Mouse (Mus musculus): ENCODE measurements around the gene Tekt5.

The Tekt5 gene

DNA sequence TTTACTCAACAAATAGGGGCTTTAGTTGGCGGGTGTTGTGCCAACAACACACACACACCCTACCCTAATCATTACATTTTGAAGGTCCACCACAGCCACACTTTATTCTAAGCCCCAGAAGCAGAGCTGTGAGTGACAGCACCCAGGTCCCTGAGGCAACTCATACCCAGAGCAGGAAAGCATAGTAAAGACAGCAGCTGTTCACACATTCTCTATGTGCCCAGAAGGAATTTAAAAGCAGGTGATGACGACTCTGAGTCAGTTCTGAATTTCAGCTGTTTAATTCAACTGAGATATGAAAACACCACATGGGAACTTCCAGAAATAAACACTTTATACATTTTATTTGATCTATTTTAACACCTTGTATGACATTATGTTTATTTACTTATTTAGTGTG lies 15.8 kb downstream of the Tekt5 start:
- DNase-seq (ENCODE audit: low read depth, low spot score), result no peak

GRCm38 (mm10) chr16:10377286-10377685 lies 18.0 kb downstream of the Tekt5 start:
- no peak for DNase-seq (ENCODE audit: low read depth, low spot score)

DNA sequence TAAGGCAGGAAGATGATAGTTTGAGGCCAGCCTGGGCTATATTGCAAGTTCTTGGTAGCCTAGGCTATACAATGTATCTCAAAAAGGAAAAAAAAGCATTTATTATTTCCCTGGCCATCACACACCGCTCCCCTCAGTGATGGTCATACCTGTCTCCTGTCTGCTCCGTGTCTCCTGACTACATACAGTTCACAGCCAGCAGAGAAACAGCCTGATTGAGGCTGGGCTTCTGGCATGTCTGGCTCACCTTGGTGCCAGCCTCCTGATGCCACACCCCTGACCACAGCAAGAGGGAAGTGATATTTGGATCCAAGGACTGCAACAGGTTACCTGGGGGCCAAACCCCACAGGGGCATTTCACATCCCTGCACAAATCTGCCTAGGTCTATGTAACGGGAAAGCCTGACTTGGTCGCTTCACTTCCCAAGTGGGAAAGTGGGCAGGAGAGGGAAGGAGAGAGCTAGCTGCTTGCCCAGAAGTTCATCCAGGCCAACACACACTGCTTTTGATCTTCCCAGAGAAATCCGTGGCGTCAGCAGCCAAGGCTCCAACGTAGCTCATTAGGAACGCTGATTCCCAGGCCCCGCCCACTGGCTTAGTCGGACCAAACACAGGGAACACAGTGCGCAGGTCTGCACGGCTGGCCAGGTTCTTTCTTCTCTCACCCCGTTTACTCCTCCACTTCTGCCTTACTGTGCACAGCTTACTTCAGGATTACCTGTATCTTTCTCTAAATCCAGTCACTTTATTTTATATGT lies 20.9 kb downstream of the Tekt5 start:
- DNase-seq (ENCODE audit: low read depth, low spot score), result no peak

DNA sequence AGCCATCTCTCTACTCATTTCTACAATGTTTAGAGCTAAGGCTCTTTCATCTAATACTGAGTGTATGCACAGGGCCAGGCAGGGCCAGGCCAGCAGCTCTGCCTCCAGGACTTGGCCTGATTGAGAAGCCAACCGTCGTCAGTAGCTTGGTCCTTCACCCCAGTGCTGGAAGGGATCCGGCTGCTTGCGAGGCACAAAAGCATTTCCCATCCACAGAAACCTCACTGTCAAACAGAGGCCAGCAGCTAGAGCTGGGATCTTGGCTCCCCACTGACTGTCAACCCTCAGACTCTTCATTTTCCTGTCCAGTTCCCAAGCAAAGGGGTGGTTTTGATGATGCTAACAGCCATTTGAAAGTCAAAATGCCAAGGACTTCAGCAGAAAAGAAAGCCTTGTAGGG lies 22.9 kb downstream of the Tekt5 start:
- DNase-seq (ENCODE audit: low read depth, low spot score), result no peak

GRCm38 (mm10) chr16:10369996-10370395 lies 25.3 kb downstream of the Tekt5 start:
- DNase-seq (ENCODE audit: low read depth, low spot score), result no peak

- no peak for DNase-seq (ENCODE audit: low read depth, low spot score)
Measured at GRCm38 (mm10) chr16:10369468-10369934, 25.8 kb downstream of the Tekt5 start.

DNA sequence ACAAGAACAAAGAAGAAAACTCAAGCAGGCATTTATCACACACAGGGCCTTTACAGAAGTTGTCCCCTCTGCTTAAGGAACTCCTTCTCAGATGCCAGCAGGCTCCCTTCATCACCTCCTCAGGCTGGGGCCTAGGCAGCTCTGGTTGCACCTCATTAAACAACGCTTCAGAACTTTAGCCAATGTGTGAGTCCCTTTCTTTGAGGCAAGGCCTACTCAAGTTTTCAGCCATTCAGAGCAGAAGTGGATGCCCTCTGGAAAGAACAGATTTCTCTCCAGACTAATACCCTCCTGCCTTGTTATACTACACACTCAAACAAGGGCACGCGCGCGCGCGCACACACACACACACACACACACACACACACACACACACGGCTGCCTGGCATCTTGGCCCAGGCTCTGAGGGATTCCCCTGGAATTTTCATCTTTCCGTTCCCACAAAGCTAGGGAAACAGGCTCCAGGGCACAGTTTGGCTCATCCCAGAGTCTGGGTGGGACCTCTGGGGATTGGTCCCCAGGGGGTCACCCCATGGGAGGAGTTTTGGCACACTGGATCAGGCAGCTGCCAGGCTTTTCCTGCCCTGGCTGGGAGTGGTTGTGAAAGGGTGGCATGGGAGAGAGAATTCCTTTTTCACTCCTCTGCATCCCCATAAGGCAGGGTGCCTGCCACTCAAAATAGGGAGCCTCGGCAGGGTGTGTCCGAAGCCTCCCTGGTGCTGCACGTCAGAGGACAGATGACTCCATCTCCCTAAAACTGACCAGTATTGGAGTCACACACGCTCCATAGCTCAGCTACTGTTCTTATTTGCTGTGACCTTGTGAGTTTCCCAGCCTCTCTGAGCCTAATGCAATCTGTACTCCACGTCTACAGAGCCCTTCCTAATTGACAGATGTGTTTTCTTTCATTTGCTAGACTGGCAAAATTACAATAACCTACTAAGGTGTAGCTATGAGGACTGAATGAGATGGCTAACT lies 28.8 kb downstream of the Tekt5 start:
- peak; percentile 16 for DNase-seq (ENCODE audit: low read depth, low spot score)

DNA sequence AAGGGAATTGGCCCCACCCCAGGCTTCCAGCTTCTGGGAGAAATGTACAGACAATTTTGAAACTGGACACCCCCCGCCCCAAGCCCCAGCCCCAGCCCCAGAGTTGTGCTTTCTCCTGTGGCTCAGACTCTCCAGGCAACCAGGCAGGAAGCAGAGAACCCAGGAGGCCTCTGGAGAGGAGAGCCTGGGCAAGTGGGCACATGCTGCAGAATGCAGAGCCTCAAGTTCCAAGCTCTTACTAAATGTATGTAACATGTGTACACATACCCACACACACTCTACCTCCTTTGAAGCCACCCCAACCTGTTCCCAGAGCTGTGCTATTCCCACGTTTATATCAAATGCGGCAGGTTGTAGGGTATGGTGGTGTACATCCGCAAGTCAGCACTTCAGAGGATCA lies 29.5 kb downstream of the Tekt5 start:
- DNase-seq (ENCODE audit: low read depth, low spot score), result no peak

- DNase-seq (ENCODE audit: low read depth, low spot score), result no peak
Measured at GRCm38 (mm10) chr16:10363061-10363460, 32.2 kb downstream of the Tekt5 start.

DNA sequence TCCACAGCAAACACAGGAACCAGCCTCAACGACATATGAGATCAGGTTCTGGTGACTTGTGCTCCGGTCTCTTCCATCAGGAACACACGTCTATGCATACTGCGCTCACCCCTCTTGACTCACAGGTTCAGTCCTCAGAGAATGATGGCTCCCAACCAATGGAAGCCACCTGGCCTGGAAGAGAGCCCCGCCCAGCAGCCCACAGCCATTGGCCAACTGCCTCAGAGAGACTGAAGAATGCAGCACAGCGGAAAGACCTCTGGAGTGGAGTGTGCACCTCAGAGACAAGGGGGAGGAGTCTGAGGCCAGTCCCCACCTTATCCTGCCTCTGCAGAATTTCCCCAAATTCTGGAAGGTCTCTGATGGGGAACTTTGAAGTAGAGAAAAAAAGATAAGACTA lies 36.0 kb downstream of the Tekt5 start:
- no peak for DNase-seq (ENCODE audit: low read depth, low spot score)

DNA sequence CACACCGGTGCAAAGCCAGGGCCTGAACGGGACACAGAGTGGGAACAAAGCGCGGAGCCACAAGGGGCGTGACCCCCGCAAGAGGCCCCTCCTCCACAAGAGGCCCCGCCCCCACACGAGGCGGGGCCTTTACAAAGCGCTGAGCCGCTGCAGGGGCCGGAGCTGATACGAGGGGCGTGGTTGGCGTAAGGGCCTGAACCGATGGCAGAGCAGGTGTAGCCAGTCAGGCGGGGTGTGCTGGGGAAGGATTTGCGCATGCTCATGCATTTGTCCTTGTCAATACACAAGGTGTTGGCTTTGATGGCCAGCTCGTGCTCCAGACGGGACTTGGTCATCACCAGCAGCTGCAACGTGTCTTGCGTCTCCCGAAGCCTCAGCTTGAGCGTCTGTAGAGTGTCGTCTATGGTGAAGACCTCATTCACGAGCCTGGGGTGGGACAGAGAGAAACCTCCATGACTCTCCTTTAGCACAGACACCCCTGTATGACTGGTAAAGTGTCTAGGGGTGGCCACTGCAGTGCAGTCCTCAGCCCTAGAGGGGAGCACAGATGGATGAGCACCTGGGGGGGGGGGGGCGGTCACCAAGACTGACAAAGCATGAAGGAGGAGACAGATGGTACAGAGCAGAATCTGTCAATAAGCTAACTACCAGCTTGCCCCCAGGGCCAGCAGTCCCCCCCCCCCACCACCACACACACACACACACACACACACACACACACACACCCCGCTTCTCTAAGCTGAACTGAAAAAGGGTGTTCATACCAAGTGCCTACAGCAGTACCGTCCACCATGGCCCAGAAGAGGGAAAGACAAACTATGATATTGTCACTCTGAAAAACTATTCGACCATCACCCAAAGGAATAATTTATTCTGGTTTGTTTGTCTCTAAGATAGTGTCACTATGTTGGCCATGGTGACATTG lies 37.0 kb downstream of the Tekt5 start:
- DNase-seq (ENCODE audit: low read depth, low spot score), result no peak

DNA sequence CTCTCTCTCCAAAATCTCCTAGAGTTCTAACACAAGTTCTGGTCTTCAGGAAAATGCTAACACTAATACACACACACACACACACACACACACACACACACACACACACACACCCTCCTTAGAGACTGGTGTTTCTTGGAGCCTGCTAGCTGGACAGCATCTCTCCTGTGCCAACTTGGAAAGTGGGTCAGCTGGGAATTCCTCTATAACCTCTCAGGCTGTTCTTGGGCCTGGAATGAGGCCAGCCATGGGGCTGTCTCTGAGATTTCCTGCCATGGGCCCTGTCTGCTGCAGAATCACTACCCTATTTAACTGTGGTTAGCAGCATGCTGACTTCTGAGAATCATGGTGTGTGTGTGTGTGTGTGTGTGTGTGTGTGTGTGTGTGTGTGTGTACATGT lies 40.3 kb downstream of the Tekt5 start:
- peak; percentile 27 for DNase-seq (ENCODE audit: low read depth, low spot score)

DNA sequence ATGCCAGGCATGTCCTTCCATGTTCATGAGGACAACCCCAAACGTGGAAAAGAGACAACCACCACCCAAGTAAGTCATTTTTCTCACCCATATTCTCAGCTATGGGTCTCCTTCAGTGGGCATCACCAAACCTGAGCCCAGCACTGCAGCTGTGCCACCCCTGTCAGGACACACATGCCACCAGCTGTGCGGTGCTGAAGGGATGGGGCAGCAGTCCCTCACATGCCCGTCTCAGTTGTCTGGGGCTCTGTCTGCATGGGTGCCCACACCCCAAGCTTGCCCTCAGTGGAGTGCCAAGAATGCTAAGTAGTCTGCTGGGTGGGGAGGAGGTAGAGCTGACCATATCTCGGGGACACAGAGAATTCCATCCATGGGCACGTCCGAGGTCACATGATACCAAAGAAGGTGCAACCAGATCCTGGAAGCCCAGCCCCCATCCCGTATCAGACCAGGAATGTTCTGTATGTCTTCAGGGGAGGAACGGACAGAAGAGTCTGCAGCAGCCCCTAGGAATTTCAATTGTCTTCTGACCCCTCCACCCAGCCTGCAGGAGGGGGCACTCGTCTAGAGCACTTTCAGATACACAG lies 44.1 kb downstream of the Tekt5 start:
- DNase-seq (ENCODE audit: low read depth, low spot score), result no peak

- DNase-seq (ENCODE audit: low read depth, low spot score), result no peak
Measured at GRCm38 (mm10) chr16:10349876-10350275, 45.4 kb downstream of the Tekt5 start.

- no peak for DNase-seq (ENCODE audit: low read depth, low spot score)
Measured at GRCm38 (mm10) chr16:10349436-10349835, 45.9 kb downstream of the Tekt5 start.

DNA sequence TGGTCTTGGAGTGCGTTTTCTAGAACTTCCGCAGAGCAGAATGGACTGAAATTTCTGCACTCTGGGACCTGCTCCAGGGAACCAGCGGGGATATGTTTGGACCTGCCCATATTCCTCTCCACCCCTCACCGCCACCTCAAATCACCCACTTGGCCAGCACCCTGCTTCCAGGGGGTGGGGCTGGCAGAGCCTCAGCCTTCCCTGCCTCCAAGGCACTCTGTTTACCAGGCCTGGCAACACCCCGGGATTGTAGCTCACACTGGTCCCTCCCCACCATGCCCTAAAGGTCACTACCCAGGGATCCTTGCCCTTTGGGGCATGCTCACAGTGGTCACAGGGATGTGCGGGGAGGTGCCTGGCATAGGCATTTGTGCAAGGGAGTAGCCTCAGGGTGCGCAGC lies 47.7 kb downstream of the Tekt5 start:
- peak; percentile 15 for DNase-seq (ENCODE audit: low read depth, low spot score)

DNA sequence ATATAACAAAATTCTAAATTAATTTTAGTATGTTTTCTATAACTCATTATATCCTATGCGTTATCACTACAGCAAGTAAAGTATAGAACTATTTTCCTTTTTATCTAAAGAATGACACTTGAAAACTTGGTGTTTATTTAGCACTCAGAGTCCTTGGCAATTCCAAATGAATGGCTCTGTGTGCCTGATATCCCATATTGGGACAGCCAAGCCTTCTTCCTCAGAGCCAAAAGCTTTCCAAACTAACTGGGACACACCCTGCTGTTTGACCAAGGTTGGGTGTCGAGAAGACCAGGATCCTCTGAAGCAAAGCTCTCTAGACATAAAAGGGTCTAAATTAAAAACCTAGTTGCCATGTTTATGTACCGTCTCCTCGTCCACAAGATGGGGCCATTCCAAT lies 54.2 kb downstream of the Tekt5 start:
- DNase-seq (ENCODE audit: low read depth, low spot score), result no peak

DNA sequence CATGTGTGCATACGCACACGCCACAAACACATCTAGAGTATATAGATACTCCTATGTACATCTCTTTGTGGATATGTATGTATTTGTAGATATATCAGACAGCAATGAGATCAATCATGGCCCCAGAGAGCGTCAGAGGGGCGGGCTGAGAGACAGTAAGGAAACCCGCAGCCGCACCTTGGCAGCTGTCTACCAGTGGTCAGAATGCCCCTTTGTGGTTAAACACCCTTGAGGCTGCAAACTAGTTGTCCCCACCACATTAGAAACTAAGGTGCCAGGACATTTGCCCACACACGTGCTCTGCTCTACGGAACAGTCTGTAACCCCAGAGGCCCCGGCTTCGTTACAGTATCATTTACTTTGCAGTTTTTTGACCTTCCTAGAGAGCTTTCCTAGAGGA lies 55.4 kb downstream of the Tekt5 start:
- no peak for DNase-seq (ENCODE audit: low read depth, low spot score)

GRCm38 (mm10) chr16:10338601-10339000 lies 56.7 kb downstream of the Tekt5 start:
- DNase-seq (ENCODE audit: low read depth, low spot score), result no peak

- DNase-seq (ENCODE audit: low read depth, low spot score), result no peak
Measured at GRCm38 (mm10) chr16:10337422-10338197, 57.7 kb downstream of the Tekt5 start.

Measured in skeletal muscle tissue, adult 2 months (tissue).